Mouse (Mus musculus): ENCODE measurements around the gene Tnfrsf9.

The Tnfrsf9 gene

GRCm38 (mm10) chr4:150937293-150938062 lies 23.1 kb downstream of the Tnfrsf9 start:
- no peak for DNase-seq (ENCODE audit: low read depth)

GRCm38 (mm10) chr4:150938063-150938452 lies 23.7 kb downstream of the Tnfrsf9 start:
- no peak for DNase-seq (ENCODE audit: low read depth)

GRCm38 (mm10) chr4:150939991-150940651 lies 25.8 kb downstream of the Tnfrsf9 start:
- no peak for DNase-seq (ENCODE audit: low read depth)

- no peak for DNase-seq (ENCODE audit: low read depth)
Measured at GRCm38 (mm10) chr4:150944707-150945106, 30.3 kb downstream of the Tnfrsf9 start.

- no peak for DNase-seq (ENCODE audit: low read depth)
Measured at GRCm38 (mm10) chr4:150950972-150951371, 36.6 kb downstream of the Tnfrsf9 start.

- DNase-seq (ENCODE audit: low read depth) = no peak
Measured at GRCm38 (mm10) chr4:150956369-150957105, 42.2 kb downstream of the Tnfrsf9 start.

- no peak for DNase-seq (ENCODE audit: low read depth)
Measured at GRCm38 (mm10) chr4:150957106-150957458, 42.7 kb downstream of the Tnfrsf9 start.

- DNase-seq (ENCODE audit: low read depth) = no peak
Measured at GRCm38 (mm10) chr4:150958536-150958935, 44.2 kb downstream of the Tnfrsf9 start.

- no peak for DNase-seq (ENCODE audit: low read depth)
Measured at GRCm38 (mm10) chr4:150962231-150962630, 47.9 kb downstream of the Tnfrsf9 start.

GRCm38 (mm10) chr4:150963711-150964110 lies 49.3 kb downstream of the Tnfrsf9 start:
- DNase-seq (ENCODE audit: low read depth) = no peak

GRCm38 (mm10) chr4:150964635-150965554 lies 50.5 kb downstream of the Tnfrsf9 start:
- DNase-seq (ENCODE audit: low read depth) = peak; percentile 79

GRCm38 (mm10) chr4:150965555-150965951 lies 51.2 kb downstream of the Tnfrsf9 start:
- DNase-seq (ENCODE audit: low read depth) = no peak

- DNase-seq (ENCODE audit: low read depth) = peak; percentile 43
Measured at GRCm38 (mm10) chr4:150966556-150966955, 52.2 kb downstream of the Tnfrsf9 start.

GRCm38 (mm10) chr4:150968956-150969355 lies 54.6 kb downstream of the Tnfrsf9 start:
- no peak for DNase-seq (ENCODE audit: low read depth)

GRCm38 (mm10) chr4:150973264-150973663 lies 58.9 kb downstream of the Tnfrsf9 start:
- no peak for DNase-seq (ENCODE audit: low read depth)

GRCm38 (mm10) chr4:150975145-150975544 lies 60.8 kb downstream of the Tnfrsf9 start:
- no peak for DNase-seq (ENCODE audit: low read depth)

- DNase-seq (ENCODE audit: low read depth) = no peak
Measured at GRCm38 (mm10) chr4:150978156-150978910, 64.0 kb downstream of the Tnfrsf9 start.

- no peak for DNase-seq (ENCODE audit: low read depth)
Measured at GRCm38 (mm10) chr4:150979455-150979854, 65.1 kb downstream of the Tnfrsf9 start.

- DNase-seq (ENCODE audit: low read depth) = no peak
Measured at GRCm38 (mm10) chr4:150980153-150980552, 65.8 kb downstream of the Tnfrsf9 start.

GRCm38 (mm10) chr4:150990148-150990547 lies 75.8 kb downstream of the Tnfrsf9 start:
- DNase-seq (ENCODE audit: low read depth) = peak; percentile 11
